Mouse (Mus musculus) c-Kit-negative CD71-positive TER-119-positive erythroid progenitor cells, embryonic 14.5 days (primary cell): ENCODE measurements at regions not wholly inside any gene's neighbourhood (a gene's known extent, or its start where the extent isn't known, plus 50 kb on each side); places are given as distances from the start of the nearest gene placed in this dataset.

Experiments used
- DNase-seq: peaks from one replicate; pipeline ENCODE4 v3.0.0-alpha.2; 2013; ENCODE audit warnings: low read depth, low spot score

- DNase-seq, result no peak
These were observed 108.5 kb upstream of the Pter start for GRCm38 (mm10) chr2:12815339-12815738.

- no peak for DNase-seq
These were observed 97.9 kb upstream of the Pter start for GRCm38 (mm10) chr2:12825902-12826301.

- DNase-seq, result no peak
These were observed 90.3 kb upstream of the Pter start for GRCm38 (mm10) chr2:12833579-12833978.

GRCm38 (mm10) chr2:12866543-12866942, 57.3 kb upstream of the Pter start:
- DNase-seq, result no peak

GRCm38 (mm10) chr2:12868772-12869171, 55.1 kb upstream of the Pter start:
- DNase-seq, result no peak
